ENCODE assay signal across 26 mouse cellular contexts in genomic region chr4:55765780-55766179, GRCm38 (mm10).
"Had no signal": no experiment of that assay in that cellular context is flagged by ENCODE, and none has a peak within 500 bp of the region (broad histone marks: within the 10 kb centered on the region; RNA-seq: fewer than 3 reads in every experiment).

No protein-coding gene starts in this region.

- H3K27ac ChIP-seq: embryonic facial prominence, embryonic 10.5 days; embryonic facial prominence, embryonic 12.5 days; embryonic facial prominence, embryonic 13.5 days; embryonic facial prominence, embryonic 15.5 days; forebrain, embryonic 10.5 days; gastrocnemius, adult 2 months; heart, adult 2 months; heart, embryonic 10.5 days; heart, embryonic 13.5 days had no signal

- H3K4me3 ChIP-seq: embryonic facial prominence, embryonic 10.5 days; embryonic facial prominence, embryonic 12.5 days; embryonic facial prominence, embryonic 13.5 days; embryonic facial prominence, embryonic 15.5 days; erythroblast, embryonic 14.5 days; forebrain, embryonic 10.5 days; gastrocnemius, adult 2 months; heart, adult 2 months; heart, embryonic 10.5 days; heart, embryonic 12.5 days; heart, embryonic 13.5 days had no signal

- H3K36me3 ChIP-seq: embryonic facial prominence, embryonic 10.5 days; embryonic facial prominence, embryonic 12.5 days; embryonic facial prominence, embryonic 13.5 days; embryonic facial prominence, embryonic 15.5 days; forebrain, embryonic 10.5 days; heart, embryonic 10.5 days; heart, embryonic 12.5 days; heart, embryonic 13.5 days had no signal

- H3K27me3 ChIP-seq: embryonic facial prominence, embryonic 12.5 days; embryonic facial prominence, embryonic 13.5 days; embryonic facial prominence, embryonic 15.5 days; heart, embryonic 12.5 days; heart, embryonic 13.5 days had no signal

- H3K4me1 ChIP-seq: embryonic facial prominence, embryonic 10.5 days; embryonic facial prominence, embryonic 12.5 days; embryonic facial prominence, embryonic 13.5 days; embryonic facial prominence, embryonic 15.5 days; forebrain, embryonic 10.5 days; heart, embryonic 10.5 days; heart, embryonic 12.5 days; heart, embryonic 13.5 days had no signal

- H3K9me3 ChIP-seq: embryonic facial prominence, embryonic 10.5 days; embryonic facial prominence, embryonic 12.5 days; embryonic facial prominence, embryonic 13.5 days; embryonic facial prominence, embryonic 15.5 days; forebrain, embryonic 10.5 days; heart, embryonic 10.5 days; heart, embryonic 12.5 days; heart, embryonic 13.5 days had no signal

- DNase-seq: cerebellum, adult 2 months; cerebellum, adult 8-10 months; cerebellum, adult 9-10 months; cerebellum, adult 9-11 months; cerebellum, postnatal 10 days; cerebellum, postnatal 14 days; cerebellum, postnatal 25 days; cerebellum, postnatal 36 days; embryo, embryonic 11 days; gastrocnemius, adult 2 months; gastrocnemius, postnatal 10 days; gastrocnemius, postnatal 14 days; gastrocnemius, postnatal 25 days; gastrocnemius, postnatal 36 days; heart, adult 18-20 months; heart, adult 2 months had no signal

- H3K4me2 ChIP-seq: embryonic facial prominence, embryonic 12.5 days; embryonic facial prominence, embryonic 13.5 days; embryonic facial prominence, embryonic 15.5 days; heart, embryonic 11.5 days; heart, embryonic 12.5 days; heart, embryonic 13.5 days had no signal

- H3K9ac ChIP-seq: embryonic facial prominence, embryonic 12.5 days; embryonic facial prominence, embryonic 13.5 days; embryonic facial prominence, embryonic 15.5 days; heart, embryonic 12.5 days; heart, embryonic 13.5 days had no signal
